Mouse (Mus musculus): ENCODE measurements at regions not wholly inside any gene's neighbourhood (a gene's known extent, or its start where the extent isn't known, plus 50 kb on each side); places are given as distances from the start of the nearest gene placed in this dataset.

DNA sequence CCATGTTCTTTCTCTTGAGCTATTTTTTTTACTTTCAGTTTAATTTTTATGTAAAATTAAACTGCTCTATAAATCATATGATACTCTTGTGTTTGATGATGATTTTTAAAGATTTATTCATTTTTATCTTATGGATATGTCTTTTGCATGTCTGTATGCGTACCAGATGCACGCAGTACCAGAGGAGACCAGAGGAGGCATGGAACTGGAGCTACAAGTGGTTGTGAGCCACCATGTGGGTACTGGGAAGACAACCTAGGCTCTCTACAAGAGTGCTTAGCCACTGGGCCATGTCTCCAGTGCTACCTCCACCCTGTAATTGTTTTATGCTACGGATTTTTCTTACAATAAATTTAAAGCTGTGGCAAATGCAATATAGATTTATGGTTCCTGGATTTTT is 227.8 kb downstream of the 1700129C05Rik start:
- TF ChIP-seq TCF12 (IDR thresholded peaks at IDR 0.05; ENCODE audit: low read depth, low read length): no peak
- no peak; a peak in 1 of 6 replicates for TF ChIP-seq CTCF (IDR thresholded peaks at IDR 0.05 in 2 of 3, conservative IDR thresholded peaks at IDR 0.05 in 1 of 3; ENCODE audit: control insufficient read depth in 1 of 3, insufficient read depth in 1 of 3, low read depth in 2 of 3, low read length in 3 of 3, poor library complexity in 1 of 3, severe bottlenecking in 1 of 3)
- TF ChIP-seq ZNF384 (IDR thresholded peaks at IDR 0.05; ENCODE audit: low read depth, low read length): no peak
- no peak for TF ChIP-seq POLR2AphosphoS2 (IDR thresholded peaks at IDR 0.05; ENCODE audit: low read length)
- no peak for TF ChIP-seq POLR2AphosphoS5 (IDR thresholded peaks at IDR 0.05; ENCODE audit: borderline replicate concordance, low read depth, low read length)
- no peak for TF ChIP-seq CHD2 (IDR thresholded peaks at IDR 0.05; ENCODE audit: low read length)
- no peak for TF ChIP-seq HCFC1 (IDR thresholded peaks at IDR 0.05; ENCODE audit: low read depth, low read length)
- TF ChIP-seq JUND (IDR thresholded peaks at IDR 0.05; ENCODE audit: low read depth, low read length): no peak
- no peak for TF ChIP-seq EP300 (IDR thresholded peaks at IDR 0.05; ENCODE audit: low read depth in 1 of 2, low read length in 2 of 2)
- no peak for TF ChIP-seq ZKSCAN1 (IDR thresholded peaks at IDR 0.05; ENCODE audit: low read depth, low read length)
- TF ChIP-seq CHD1 (IDR thresholded peaks at IDR 0.05; ENCODE audit: low read depth, low read length): no peak
- TF ChIP-seq MYC (IDR thresholded peaks at IDR 0.05; ENCODE audit: low read depth, low read length): no peak
- no peak for TF ChIP-seq E2F4 (IDR thresholded peaks at IDR 0.05; ENCODE audit: borderline replicate concordance, low read depth, low read length)
- no peak for TF ChIP-seq TBP (IDR thresholded peaks at IDR 0.05; ENCODE audit: low read depth, low read length)

Measured in MEL (cell line).